Mouse (Mus musculus) hindbrain, embryonic 12.5 days (tissue): ENCODE data around the gene Eid2b. TPM values are rescaled to one million over a fixed set of nuclear protein-coding genes. Genes with fewer than 3 reads are reported as not detected.

Source experiments
- ATAC-seq: fragments of 200-750 bp; cut with Nextera tagmentation; 2 replicates; pipeline ENCODE4 v1.8.0; 2017; ENCODE audit warnings: moderate TSS enrichment; ENCODE audit not compliant: low FRiP score
- H3K27ac ChIP-seq: fragments of 300-500 bp; sonication (generic); 2 replicates; pipeline ENCODE4 v1.5.1; 2016; ENCODE audit warnings: mild to moderate bottlenecking
- H3K27me3 ChIP-seq: fragments of 300-500 bp; sonication (generic); 2 replicates; pipeline ENCODE4 v1.6.1; 2016; ENCODE audit warnings: mild to moderate bottlenecking
- H3K36me3 ChIP-seq: fragments of 300-500 bp; sonication (generic); 2 replicates; pipeline ENCODE4 v1.6.1; 2016; ENCODE audit warnings: mild to moderate bottlenecking
- H3K4me1 ChIP-seq: fragments of 300-500 bp; sonication (generic); 2 replicates; pipeline ENCODE4 v1.6.1; 2016
- H3K4me2 ChIP-seq: fragments of 300-500 bp; sonication (generic); replicated peaks from 2 replicates; pipeline ENCODE4 v1.6.1; 2016; ENCODE audit warnings: mild to moderate bottlenecking
- H3K4me3 ChIP-seq: fragments of 300-500 bp; sonication (generic); 2 replicates; pipeline ENCODE4 v1.5.1; 2016; ENCODE audit warnings: mild to moderate bottlenecking
- H3K9ac ChIP-seq: fragments of 300-500 bp; sonication (generic); 2 replicates; pipeline ENCODE4 v1.6.1; 2016; ENCODE audit warnings: mild to moderate bottlenecking, moderate library complexity
- H3K9me3 ChIP-seq: fragments of 300-500 bp; sonication (generic); replicated peaks from 2 replicates; pipeline ENCODE4 v1.6.1; 2016; ENCODE audit warnings: mild to moderate bottlenecking
- WGBS: fragments of 180-500 bp; shearing (Covaris S2); methylation state at CpG from one replicate; pipeline ENCODE4 v1.1.7; 2016; 5-methylcytosine and 5-hydroxymethylcytosine counted together
- polyA plus RNA-seq: library from polyadenylated mRNA; unstranded; fragments of >200 nt; fragmentation: Nextera tagmentation; extraction: Ambion mirVana; gene quantifications from 2 replicates; pipeline ENCODE4 v1.2.1, GENCODE M21; 2016

Gene Eid2b
- polyA plus RNA-seq, 1 experiment from 2014 or later: 26.7 TPM

GRCm38 (mm10) chr7:28269355-28269754 is 8.2 kb upstream of the Eid2b start:
- H3K27ac ChIP-seq: no peak overlapping the region
- whole genome bisulfite sequencing: 93% methylated on average over 12 of the region's 12 CpGs
- peaks cover 10% of the 10 kb centered on the region for H3K4me1 ChIP-seq
- peak overlapping the region; percentile 77; the same call in 1 of the 2 replicates for H3K4me2 ChIP-seq
- H3K9me3 ChIP-seq: no peaks in the 10 kb centered on the region
- no peak overlapping the region for H3K9ac ChIP-seq
- ATAC-seq: no peak
- H3K4me3 ChIP-seq: no peak overlapping the region
- H3K27me3 ChIP-seq: no peaks in the 10 kb centered on the region; the same call in 1 of the 2 replicates
- H3K36me3 ChIP-seq: peaks cover 32% of the 10 kb centered on the region

- Histone ChIP-seq H3K27ac (no peak overlapping the region), H3K4me1 (peaks cover 10% of the 10 kb centered on the region), H3K4me3 (no peak overlapping the region), H3K9ac (no peak overlapping the region), H3K27me3 (no peaks in the 10 kb centered on the region), H3K4me2 (no peak overlapping the region), H3K9me3 (no peaks in the 10 kb centered on the region), H3K36me3 (peaks cover 32% of the 10 kb centered on the region)
- no peak for ATAC-seq
- WGBS: 69% methylated on average over 3 of the region's 3 CpGs
These were observed 5.8 kb upstream of the Eid2b start for GRCm38 (mm10) chr7:28271761-28272160.

DNA sequence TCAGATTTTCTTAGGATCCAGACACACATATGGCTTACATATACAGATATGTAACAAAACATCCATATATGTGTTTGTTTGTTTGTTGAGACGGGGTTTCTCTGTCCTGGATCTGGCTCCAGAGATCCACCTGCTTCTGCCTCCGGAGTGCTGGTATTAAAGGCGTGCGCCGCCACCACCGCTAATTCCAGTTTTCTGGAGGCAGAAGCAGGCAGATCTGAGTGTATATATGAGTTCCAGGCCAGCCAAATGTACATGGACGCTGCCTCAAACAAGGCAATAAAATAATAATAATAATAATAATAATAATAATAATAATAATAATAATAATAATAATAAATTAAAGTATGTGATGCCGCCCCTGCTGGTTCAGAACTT is 313 bp upstream of the Eid2b start:
- ATAC-seq: peak; percentile 27; the same call in 1 of the 2 replicates
- no peak overlapping the region for H3K9ac ChIP-seq
- H3K27me3 ChIP-seq: no peaks in the 10 kb centered on the region
- 63% methylated on average over 8 of the region's 8 CpGs for WGBS
- peaks cover 10% of the 10 kb centered on the region; the same call in 1 of the 2 replicates for H3K4me1 ChIP-seq
- H3K27ac ChIP-seq: peak overlapping the region; percentile 0; the same call in 1 of the 2 replicates
- H3K9me3 ChIP-seq: no peaks in the 10 kb centered on the region
- H3K4me3 ChIP-seq: no peak overlapping the region
- peaks cover 11% of the 10 kb centered on the region for H3K36me3 ChIP-seq
- H3K4me2 ChIP-seq: no peak overlapping the region

- Histone ChIP-seq H3K4me2 (peak overlapping the region; percentile 68), H3K36me3 (peaks cover 1% of the 10 kb centered on the region), H3K4me1 (peaks cover 10% of the 10 kb centered on the region; the same call in 1 of the 2 replicates), H3K9me3 (no peaks in the 10 kb centered on the region), H3K9ac (peak overlapping the region; percentile 86), H3K27me3 (no peaks in the 10 kb centered on the region), H3K4me3 (peak overlapping the region; percentile 51), H3K27ac (peak overlapping the region; percentile 84; the same call in 1 of the 2 replicates)
- 90% methylated on average over 7 of the region's 7 CpGs for WGBS
- no peak for ATAC-seq
These were observed 727 bp downstream of the Eid2b start for GRCm38 (mm10) chr7:28278279-28278652.

DNA sequence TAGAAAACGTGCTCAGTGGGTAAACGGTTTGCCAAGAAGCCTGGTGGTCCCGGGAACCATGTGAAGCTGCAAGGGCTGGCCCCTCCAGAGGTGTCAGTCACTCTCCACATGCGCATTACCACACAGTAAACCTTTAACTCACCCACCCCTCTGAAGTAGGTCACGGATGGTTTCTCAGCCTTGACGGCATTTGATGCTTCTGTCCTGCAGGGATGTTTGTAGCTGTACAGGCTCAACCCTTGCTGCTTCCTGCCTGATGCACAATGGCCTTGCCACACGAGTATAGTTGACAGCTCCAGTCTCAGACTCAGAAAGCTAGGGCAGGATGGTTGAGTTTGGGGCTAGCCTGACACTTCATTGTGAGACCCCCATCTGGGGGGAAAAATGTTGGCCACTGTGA is 3.1 kb downstream of the Eid2b start:
- Histone ChIP-seq H3K9me3 (no peaks in the 10 kb centered on the region), H3K27ac (no peak overlapping the region), H3K27me3 (no peaks in the 10 kb centered on the region), H3K36me3 (no peaks in the 10 kb centered on the region), H3K4me3 (no peak overlapping the region), H3K4me1 (peaks cover 10% of the 10 kb centered on the region; the same call in 1 of the 2 replicates), H3K4me2 (no peak overlapping the region), H3K9ac (no peak overlapping the region)
- 80% methylated on average over 7 of the region's 7 CpGs for WGBS
- ATAC-seq: no peak

DNA sequence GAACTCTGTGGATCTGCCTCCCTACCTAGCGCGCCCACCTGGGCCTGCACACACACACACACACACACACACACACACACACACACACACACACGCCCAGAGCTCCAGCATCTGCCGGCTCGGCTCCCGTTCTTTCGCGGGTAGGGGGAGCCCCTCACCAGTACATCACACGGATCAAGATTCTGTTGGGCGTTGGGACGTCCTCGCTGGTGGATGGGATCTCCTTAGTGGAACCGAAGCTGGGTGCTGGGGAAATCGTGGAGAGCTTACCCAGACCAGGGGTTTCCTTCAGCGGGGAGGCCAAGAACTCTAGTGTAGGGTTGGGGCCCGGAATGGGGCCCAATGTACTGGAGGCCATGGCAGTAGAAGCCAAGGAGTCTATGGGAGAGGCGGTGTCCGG is 12.6 kb downstream of the Eid2b start:
- Histone ChIP-seq H3K36me3 (no peaks in the 10 kb centered on the region), H3K9ac (peak overlapping the region; percentile 32; the same call in 1 of the 2 replicates), H3K27ac (no peak overlapping the region), H3K27me3 (peaks cover 70% of the 10 kb centered on the region), H3K4me3 (peak overlapping the region; percentile 27), H3K4me1 (peaks cover 29% of the 10 kb centered on the region), H3K4me2 (peak overlapping the region; percentile 51), H3K9me3 (no peaks in the 10 kb centered on the region)
- ATAC-seq: peak; percentile 32
- WGBS: under 1% methylated on average over 16 of the region's 18 CpGs

- WGBS: 1% methylated on average over 52 of the region's 52 CpGs
These were observed 13.4 kb downstream of the Eid2b start, which contains the start of gene Selenov for GRCm38 (mm10) chr7:28290638-28291590. TSS of gene Selenov (minus strand) at chr7:28291186.

GRCm38 (mm10) chr7:28294481-28294880 is 16.9 kb downstream of the Eid2b start:
- Histone ChIP-seq H3K36me3 (no peaks in the 10 kb centered on the region), H3K4me3 (peak overlapping the region; percentile 52), H3K4me1 (peaks cover 33% of the 10 kb centered on the region), H3K27me3 (peaks cover 78% of the 10 kb centered on the region), H3K9ac (peak overlapping the region; percentile 70), H3K27ac (no peak overlapping the region), H3K4me2 (peak overlapping the region; percentile 86), H3K9me3 (no peaks in the 10 kb centered on the region)
- peak; percentile 18 for ATAC-seq
- WGBS: 5% methylated on average over 62 of the region's 63 CpGs

More at GRCm38 (mm10) chr7:28290638-28291590, 13.4 kb downstream of the Eid2b start, which contains the start of gene Selenov:
- peak; percentile 46 for ATAC-seq
- peaks cover 31% of the 10 kb centered on the region for H3K4me1 ChIP-seq
- peak within 1 kb of the TSS; percentile 27 for H3K4me3 ChIP-seq
- no peaks in the 10 kb centered on the region for H3K9me3 ChIP-seq
- H3K36me3 ChIP-seq: no peaks in the 10 kb centered on the region
- peak within 1 kb of the TSS; percentile 51 for H3K4me2 ChIP-seq
- peaks cover 76% of the 10 kb centered on the region for H3K27me3 ChIP-seq
- H3K27ac ChIP-seq: no peak within 1 kb of the TSS
- peak within 1 kb of the TSS; percentile 32; the same call in 1 of the 2 replicates for H3K9ac ChIP-seq

DNA sequence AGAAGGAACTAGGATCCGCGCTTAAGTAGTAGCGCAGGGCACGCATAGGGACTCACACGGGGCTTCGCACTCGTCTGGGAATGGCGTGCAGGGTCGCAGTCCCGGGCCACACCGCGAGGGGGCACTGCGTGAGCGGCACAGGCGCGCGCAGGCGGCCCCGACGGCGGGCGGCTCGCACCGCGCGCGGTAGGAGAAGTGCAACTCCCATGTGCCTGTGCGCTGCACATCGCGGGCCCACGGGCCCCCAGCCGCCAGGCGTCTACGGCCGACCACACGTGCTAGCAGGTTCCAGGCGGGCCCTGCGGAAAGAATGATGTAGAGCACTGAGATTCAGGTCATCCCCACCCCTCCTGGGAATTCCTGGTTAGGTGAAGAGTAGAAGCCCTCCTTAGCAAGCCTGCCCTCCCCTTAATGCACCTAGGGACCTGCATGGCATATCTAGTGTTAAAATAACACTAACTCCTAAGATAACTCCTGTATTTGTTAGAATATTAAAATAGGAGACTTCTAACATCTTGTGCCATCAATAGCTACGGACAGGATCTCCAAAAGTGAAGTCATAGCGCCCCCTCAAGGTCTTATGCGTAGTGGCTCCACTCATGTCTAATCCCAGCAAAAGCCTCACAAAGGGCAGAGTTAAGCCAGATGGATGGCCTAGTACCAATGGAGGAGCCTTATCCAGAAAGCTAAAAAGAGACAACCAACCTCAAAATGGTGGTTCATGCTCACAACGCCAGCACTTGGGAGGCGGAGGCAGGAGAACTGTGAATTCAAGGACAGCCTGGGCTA is 21.5 kb downstream of the Eid2b start:
- Histone ChIP-seq H3K4me3 (peak overlapping the region; percentile 25), H3K27me3 (peaks cover 55% of the 10 kb centered on the region), H3K36me3 (no peaks in the 10 kb centered on the region), H3K4me2 (peak overlapping the region; percentile 62), H3K4me1 (peaks cover 42% of the 10 kb centered on the region), H3K9ac (peak overlapping the region; percentile 24), H3K27ac (peak overlapping the region; percentile 31; the same call in 1 of the 2 replicates), H3K9me3 (no peaks in the 10 kb centered on the region)
- 15% methylated on average over 43 of the region's 43 CpGs for WGBS
- peak; percentile 22; the same call in 1 of the 2 replicates for ATAC-seq

- Histone ChIP-seq H3K4me2 (peak within 1 kb of the TSS; percentile 62), H3K4me1 (peaks cover 33% of the 10 kb centered on the region), H3K4me3 (peak within 1 kb of the TSS; percentile 47), H3K27ac (peak within 1 kb of the TSS; percentile 89), H3K9ac (peak within 1 kb of the TSS; percentile 74), H3K9me3 (no peaks in the 10 kb centered on the region), H3K36me3 (peaks cover 21% of the 10 kb centered on the region), H3K27me3 (peaks cover 28% of the 10 kb centered on the region)
- ATAC-seq: peak; percentile 79
- WGBS: 1% methylated on average over 30 of the region's 30 CpGs
These were observed 24.3 kb downstream of the Eid2b start, which contains the start of gene Dll3 for GRCm38 (mm10) chr7:28301616-28302433. TSS of gene Dll3 (minus strand) at chr7:28302238.

GRCm38 (mm10) chr7:28305641-28306040 is 28.1 kb downstream of the Eid2b start:
- Histone ChIP-seq H3K27ac (no peak overlapping the region), H3K27me3 (peaks cover 10% of the 10 kb centered on the region; the same call in 1 of the 2 replicates), H3K4me3 (no peak overlapping the region), H3K9me3 (no peaks in the 10 kb centered on the region), H3K9ac (no peak overlapping the region), H3K36me3 (peaks cover 52% of the 10 kb centered on the region), H3K4me1 (peaks cover 37% of the 10 kb centered on the region), H3K4me2 (no peak overlapping the region)
- whole genome bisulfite sequencing: 88% methylated on average over 10 of the region's 10 CpGs
- no peak for ATAC-seq
